Mouse (Mus musculus) gastrocnemius, postnatal 25 days (tissue): ENCODE measurements around the gene Gm12830. TPM values are rescaled to one million over a fixed set of nuclear protein-coding genes. Genes with fewer than 3 reads are reported as not detected.

Experiments used
- DNase-seq: peaks from one replicate; pipeline ENCODE4 v3.0.0; 2022
- total RNA-seq, 2 experiments: library from RNA; stranded (reverse); gene quantifications; 1 replicate in 1 of 2; 2 replicates in 1 of 2; pipeline ENCODE4 v1.2.3; 2021

The Gm12830 gene
- total RNA-seq, 2 experiments from 2014 or later = not detected

- no peak for DNase-seq
These were observed 23.1 kb downstream of the Gm12830 start for GRCm38 (mm10) chr4:114844600-114844999.

- DNase-seq = no peak
These were observed 24.1 kb downstream of the Gm12830 start for GRCm38 (mm10) chr4:114845622-114846021.

- no peak for DNase-seq
These were observed 25.2 kb downstream of the Gm12830 start for GRCm38 (mm10) chr4:114846723-114847122.

- DNase-seq = no peak
These were observed 32.4 kb downstream of the Gm12830 start for GRCm38 (mm10) chr4:114853968-114854367.

GRCm38 (mm10) chr4:114858426-114858825 is 36.9 kb downstream of the Gm12830 start:
- no peak for DNase-seq

GRCm38 (mm10) chr4:114863166-114863565 is 41.6 kb downstream of the Gm12830 start:
- no peak for DNase-seq

- DNase-seq = no peak
These were observed 48.4 kb downstream of the Gm12830 start for GRCm38 (mm10) chr4:114869765-114870490.

- no peak for DNase-seq
These were observed 55.0 kb downstream of the Gm12830 start for GRCm38 (mm10) chr4:114876441-114876972.

GRCm38 (mm10) chr4:114882232-114882631 is 60.7 kb downstream of the Gm12830 start:
- no peak for DNase-seq

GRCm38 (mm10) chr4:114897853-114898252 is 76.3 kb downstream of the Gm12830 start:
- DNase-seq = no peak

GRCm38 (mm10) chr4:114899885-114900284 is 78.4 kb downstream of the Gm12830 start:
- no peak for DNase-seq

- no peak for DNase-seq
These were observed 79.5 kb downstream of the Gm12830 start for GRCm38 (mm10) chr4:114900866-114901642.

- DNase-seq = no peak
These were observed 80.3 kb downstream of the Gm12830 start for GRCm38 (mm10) chr4:114901643-114902351.

GRCm38 (mm10) chr4:114902641-114903421 is 81.3 kb downstream of the Gm12830 start:
- DNase-seq = no peak

- no peak for DNase-seq
These were observed 81.9 kb downstream of the Gm12830 start for GRCm38 (mm10) chr4:114903422-114903782.

GRCm38 (mm10) chr4:114905501-114905900 is 84.0 kb downstream of the Gm12830 start:
- no peak for DNase-seq

Other genes with a start within 250 kb of the Gm12830 start
- under 1 TPM; 0.19 to 0.33 TPM for gene Foxd2, start 87.2 kb downstream of the Gm12830 start, total RNA-seq
- not detected for gene Foxe3, start 104.3 kb downstream of the Gm12830 start, total RNA-seq
- gene Cmpk1, start 165.5 kb downstream of the Gm12830 start, total RNA-seq = 10 to 100 TPM; 23.3 to 27.8 TPM
- under 1 TPM in 1 of 2 experiments, not detected in 1; 0.24 TPM for gene Stil, start 178.4 kb downstream of the Gm12830 start, total RNA-seq
- 1 to 10 TPM in 1 of 2 experiments, under 1 TPM in 1; 0.46 to 1.3 TPM for gene Tal1, start 234.7 kb downstream of the Gm12830 start, total RNA-seq